Mouse (Mus musculus) neural tube, embryonic 15.5 days (tissue): ENCODE results near the gene Usp33. TPM values are rescaled to one million over a fixed set of nuclear protein-coding genes. Genes with fewer than 3 reads are reported as not detected.
A peak's percentile ranks its signal among the peaks of the same experiment; 100 is the strongest.

Source experiments
- ATAC-seq: fragments of 200-750 bp; cut with Nextera tagmentation; 2 replicates; pipeline ENCODE4 v1.8.0; 2017; ENCODE audit warnings: mild to moderate bottlenecking, moderate TSS enrichment, moderate library complexity; ENCODE audit not compliant: low FRiP score
- H3K27ac ChIP-seq: fragments of 300-500 bp; sonication (generic); replicated peaks from 2 replicates; pipeline ENCODE4 v1.5.1; 2015; ENCODE audit warnings: mild to moderate bottlenecking, inconsistent platforms
- H3K27me3 ChIP-seq: fragments of 300-500 bp; sonication (generic); replicated peaks from 2 replicates; pipeline ENCODE4 v1.6.1; 2015; ENCODE audit warnings: inconsistent platforms
- H3K36me3 ChIP-seq: fragments of 300-500 bp; sonication (generic); 2 replicates; pipeline ENCODE4 v1.6.1; 2015; ENCODE audit warnings: inconsistent platforms
- H3K4me1 ChIP-seq: fragments of 300-500 bp; sonication (generic); 2 replicates; pipeline ENCODE4 v1.6.1; 2015; ENCODE audit warnings: inconsistent platforms
- H3K4me2 ChIP-seq: fragments of 300-500 bp; sonication (generic); 2 replicates; pipeline ENCODE4 v1.6.1; 2015; ENCODE audit warnings: inconsistent platforms, mild to moderate bottlenecking, moderate library complexity
- H3K4me3 ChIP-seq: fragments of 300-500 bp; sonication (generic); replicated peaks from 2 replicates; pipeline ENCODE4 v1.5.1; 2015; ENCODE audit warnings: mild to moderate bottlenecking, inconsistent platforms
- H3K9ac ChIP-seq: fragments of 300-500 bp; sonication (generic); replicated peaks from 2 replicates; pipeline ENCODE4 v1.6.1; 2015; ENCODE audit warnings: mild to moderate bottlenecking, inconsistent platforms
- H3K9me3 ChIP-seq: fragments of 300-500 bp; sonication (generic); replicated peaks from 2 replicates; pipeline ENCODE4 v1.6.1; 2016; ENCODE audit warnings: inconsistent platforms
- WGBS: fragments of 180-500 bp; shearing (Covaris S2); methylation state at CpG from one replicate; pipeline ENCODE4 v1.1.7; 2015; ENCODE audit warnings: mixed read lengths; 5-methylcytosine and 5-hydroxymethylcytosine counted together
- polyA plus RNA-seq: library from polyadenylated mRNA; unstranded; fragments of >200 nt; fragmentation: Nextera tagmentation; extraction: Ambion mirVana; gene quantifications from 2 replicates; pipeline ENCODE4 v1.2.1, GENCODE M21; 2015

The Usp33 gene
- polyA plus RNA-seq, 1 experiment from 2014 or later: 88.5 TPM

DNA sequence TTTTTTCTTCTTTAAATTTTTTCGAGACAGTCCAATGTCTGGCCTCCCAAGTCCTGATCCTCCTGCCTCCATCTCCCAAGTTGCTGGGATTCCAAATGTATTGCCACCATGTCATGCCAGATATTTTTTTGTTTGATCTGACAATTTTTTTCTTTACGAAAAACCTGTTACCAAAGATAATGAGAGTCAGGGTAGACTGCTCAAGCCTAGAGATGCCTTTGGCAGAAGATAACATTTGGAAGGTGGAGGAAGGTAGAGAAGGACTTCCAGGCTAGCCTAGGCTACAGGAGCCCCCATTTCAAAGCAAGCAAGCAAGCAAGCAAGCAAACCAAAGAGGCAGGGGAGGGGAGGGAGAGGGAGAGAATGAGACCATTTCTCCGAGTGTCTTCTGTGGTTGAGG is 949 bp downstream of the Usp33 start:
- H3K4me1 ChIP-seq: peaks cover 36% of the 10 kb centered on the region
- H3K4me3 ChIP-seq: peak overlapping the region; percentile 69
- peak overlapping the region; percentile 83 for H3K9ac ChIP-seq
- peak overlapping the region; percentile 70 for H3K4me2 ChIP-seq
- peak overlapping the region; percentile 89 for H3K27ac ChIP-seq
- ATAC-seq: no peak
- WGBS: 48% methylated on average over 3 of the region's 3 CpGs
- no peaks in the 10 kb centered on the region for H3K36me3 ChIP-seq
- H3K27me3 ChIP-seq: no peaks in the 10 kb centered on the region
- no peaks in the 10 kb centered on the region for H3K9me3 ChIP-seq

DNA sequence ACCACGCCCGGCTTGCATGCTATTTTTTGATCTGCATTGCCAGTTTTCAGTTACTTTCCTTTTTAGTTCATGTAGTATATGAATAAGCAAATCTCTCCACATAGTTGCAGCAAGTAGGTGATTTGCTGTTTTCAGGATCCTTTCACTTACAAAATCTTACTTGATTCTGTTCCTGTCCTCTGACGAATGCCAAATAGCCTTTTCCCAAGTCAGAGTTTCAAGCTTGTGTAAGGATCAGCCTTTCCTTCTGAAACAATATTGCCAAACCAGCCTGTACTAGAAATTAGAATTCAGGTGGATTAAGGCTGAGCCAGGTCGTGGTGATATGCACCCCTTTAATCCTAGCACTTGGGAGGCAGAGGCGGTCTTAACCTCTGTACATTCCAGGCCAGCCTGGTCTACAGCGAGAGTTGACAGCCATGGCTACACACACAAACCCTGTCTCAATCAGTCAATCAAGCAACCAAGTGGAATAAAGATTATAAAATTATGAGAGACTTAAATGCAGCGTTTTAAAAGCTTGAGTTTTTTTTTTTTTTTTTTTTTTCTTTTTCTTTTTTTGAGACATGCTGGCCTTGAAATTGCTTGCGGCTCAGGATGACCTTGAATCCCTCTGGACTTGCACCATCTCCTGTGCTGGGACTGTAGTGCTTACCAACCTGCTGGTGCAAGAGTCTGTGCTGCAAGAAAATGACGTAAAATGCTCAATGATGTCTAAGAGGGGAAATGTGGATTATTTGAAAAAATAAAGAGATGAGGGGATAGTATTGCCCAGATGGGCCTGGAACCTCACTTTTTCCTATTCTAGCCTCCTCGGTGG is 1.9 kb downstream of the Usp33 start:
- no peak overlapping the region for H3K9ac ChIP-seq
- no peak overlapping the region for H3K4me3 ChIP-seq
- H3K36me3 ChIP-seq: no peaks in the 10 kb centered on the region
- H3K27me3 ChIP-seq: no peaks in the 10 kb centered on the region
- H3K4me1 ChIP-seq: peaks cover 42% of the 10 kb centered on the region
- H3K4me2 ChIP-seq: peak overlapping the region; percentile 70
- 91% methylated on average over 10 of the region's 10 CpGs for WGBS
- no peak overlapping the region for H3K27ac ChIP-seq
- ATAC-seq: no peak
- H3K9me3 ChIP-seq: no peaks in the 10 kb centered on the region

DNA sequence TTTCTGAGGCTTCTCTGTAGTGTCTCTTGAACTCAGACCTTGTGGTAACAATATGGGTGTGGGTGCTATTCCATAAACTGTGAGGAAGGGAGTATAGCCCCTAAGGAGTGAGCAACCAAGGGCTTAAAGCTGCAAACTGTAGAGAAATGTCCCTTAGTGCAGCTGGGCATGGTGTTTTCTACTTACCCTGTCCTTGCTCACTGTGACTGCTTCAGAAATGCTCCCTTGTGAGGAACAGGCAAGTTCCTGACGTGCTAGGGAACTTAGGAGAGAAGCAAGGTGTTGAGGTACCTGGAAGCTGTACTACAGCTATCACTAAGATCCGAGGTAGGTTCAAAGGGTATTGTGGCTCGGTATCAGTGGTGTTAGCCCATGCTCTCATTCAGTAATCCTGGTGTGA is 4.2 kb downstream of the Usp33 start:
- no peak overlapping the region for H3K4me3 ChIP-seq
- no peak for ATAC-seq
- H3K9me3 ChIP-seq: no peaks in the 10 kb centered on the region
- 83% methylated on average over 3 of the region's 3 CpGs for WGBS
- no peaks in the 10 kb centered on the region for H3K27me3 ChIP-seq
- H3K4me2 ChIP-seq: no peak overlapping the region
- no peaks in the 10 kb centered on the region for H3K36me3 ChIP-seq
- no peak overlapping the region for H3K27ac ChIP-seq
- no peak overlapping the region for H3K9ac ChIP-seq
- peaks cover 51% of the 10 kb centered on the region for H3K4me1 ChIP-seq

DNA sequence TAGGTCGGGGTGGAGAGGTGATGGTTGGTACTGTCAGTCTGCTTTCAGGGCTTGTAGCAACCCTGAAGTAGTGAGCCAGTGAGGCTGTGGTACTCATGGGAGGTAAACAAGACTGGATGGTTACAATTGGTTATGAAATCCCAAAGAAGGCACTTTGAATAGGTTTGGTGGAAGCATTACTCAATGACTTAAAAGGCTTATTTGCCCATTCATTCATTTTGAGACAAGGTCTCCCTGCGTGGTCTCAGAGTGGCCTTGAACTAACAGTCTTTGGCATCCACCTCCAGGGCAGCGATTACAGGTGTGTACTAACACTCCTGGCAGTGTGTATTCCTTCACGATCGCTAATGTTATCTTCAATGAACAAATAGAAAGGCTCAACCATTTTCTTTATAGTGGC is 4.7 kb downstream of the Usp33 start:
- H3K9me3 ChIP-seq: no peaks in the 10 kb centered on the region
- 83% methylated on average over 5 of the region's 5 CpGs for WGBS
- no peaks in the 10 kb centered on the region for H3K27me3 ChIP-seq
- H3K4me3 ChIP-seq: no peak overlapping the region
- H3K4me2 ChIP-seq: no peak overlapping the region
- H3K27ac ChIP-seq: no peak overlapping the region
- H3K36me3 ChIP-seq: no peaks in the 10 kb centered on the region
- H3K9ac ChIP-seq: no peak overlapping the region
- H3K4me1 ChIP-seq: peaks cover 50% of the 10 kb centered on the region
- no peak for ATAC-seq

DNA sequence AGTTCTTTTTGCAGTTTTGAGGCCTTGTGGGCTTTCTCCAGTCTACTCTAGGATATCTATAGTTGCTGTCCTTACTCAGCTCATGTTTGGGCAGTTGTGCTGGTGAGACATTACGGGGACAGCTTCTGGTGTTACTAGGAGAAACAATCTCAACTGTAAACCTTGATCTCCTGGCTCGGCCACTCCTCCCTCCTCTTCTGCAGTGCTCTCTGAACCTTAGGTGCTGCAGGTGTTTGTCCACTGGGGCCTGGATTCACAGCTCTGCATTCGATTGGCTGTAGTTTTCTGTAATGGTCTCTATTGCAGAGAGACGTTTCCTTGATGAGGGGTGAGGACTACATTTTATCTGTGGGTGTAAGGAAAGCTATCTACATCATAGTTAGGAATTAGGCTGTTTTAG is 6.0 kb downstream of the Usp33 start:
- Histone ChIP-seq H3K4me2 (no peak overlapping the region), H3K9me3 (no peaks in the 10 kb centered on the region), H3K27ac (no peak overlapping the region), H3K36me3 (no peaks in the 10 kb centered on the region), H3K27me3 (no peaks in the 10 kb centered on the region), H3K4me1 (peaks cover 49% of the 10 kb centered on the region), H3K9ac (no peak overlapping the region), H3K4me3 (no peak overlapping the region)
- ATAC-seq: no peak
- 87% methylated on average over 4 of the region's 4 CpGs for WGBS

DNA sequence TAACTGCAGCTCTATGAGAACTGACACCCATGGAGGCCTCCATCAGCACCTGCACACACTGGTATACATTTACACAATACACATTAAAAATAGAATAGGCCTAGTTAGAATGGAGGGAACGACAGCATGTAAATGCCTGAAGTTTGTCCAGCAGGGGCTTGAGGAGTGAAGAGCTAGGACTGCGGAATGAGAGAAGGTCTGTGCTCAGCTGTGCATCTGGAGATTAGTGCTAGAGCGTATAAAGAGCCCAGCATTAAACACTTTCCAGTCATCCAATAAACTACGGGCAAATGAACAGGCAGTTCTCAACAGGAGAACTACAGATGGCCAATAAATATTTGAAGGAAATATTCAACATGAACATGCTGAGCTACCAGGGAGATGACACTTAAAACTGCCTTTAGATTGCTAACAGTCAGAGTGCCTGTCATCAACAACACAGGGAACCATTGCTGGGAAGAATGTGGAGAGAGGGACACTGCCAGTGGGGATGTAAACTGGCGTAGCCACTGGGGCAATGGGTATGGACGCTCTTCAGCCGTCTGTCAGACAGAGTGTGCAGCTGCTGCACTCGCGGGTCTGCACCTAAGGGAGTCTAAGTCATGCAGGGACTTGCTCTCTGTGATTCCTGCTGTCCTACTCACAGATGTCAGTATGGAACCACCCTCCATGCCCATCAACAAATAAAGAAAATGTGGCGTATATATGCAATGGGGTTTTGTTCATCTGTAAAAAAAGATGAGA is 7.3 kb downstream of the Usp33 start:
- peaks cover 38% of the 10 kb centered on the region for H3K4me1 ChIP-seq
- H3K27me3 ChIP-seq: no peaks in the 10 kb centered on the region
- peak; percentile 14 for ATAC-seq

DNA sequence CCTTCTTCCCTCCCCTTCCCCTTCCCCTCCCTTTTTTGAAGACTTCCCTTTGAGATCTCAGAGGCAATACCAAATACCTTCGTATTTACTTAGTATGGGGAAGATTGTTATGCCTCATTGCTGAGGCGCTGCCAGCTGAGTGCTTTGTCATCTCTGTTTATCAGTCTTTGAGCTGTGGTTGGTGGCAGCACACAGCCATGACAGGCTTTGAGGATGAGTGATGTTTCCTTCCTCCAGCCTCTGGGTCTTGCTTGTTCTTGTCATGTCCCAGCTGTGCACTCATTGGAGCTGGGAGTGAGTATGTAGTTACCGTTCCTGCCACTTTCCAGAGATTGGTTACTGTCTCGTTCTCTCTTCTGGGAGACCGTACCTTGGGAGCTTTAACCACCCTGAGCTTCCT is 9.1 kb downstream of the Usp33 start:
- Histone ChIP-seq H3K4me3 (no peak overlapping the region), H3K27ac (no peak overlapping the region; the same call in 1 of the 2 replicates), H3K9ac (no peak overlapping the region), H3K4me1 (peaks cover 30% of the 10 kb centered on the region), H3K36me3 (peaks cover 16% of the 10 kb centered on the region), H3K4me2 (no peak overlapping the region), H3K27me3 (no peaks in the 10 kb centered on the region), H3K9me3 (no peaks in the 10 kb centered on the region)
- no peak for ATAC-seq
- WGBS: 56% methylated on average over 5 of the region's 5 CpGs

More for the DNA sequence above, 7.3 kb downstream of the Usp33 start:
- Histone ChIP-seq H3K27ac (peak overlapping the region; percentile 37; the same call in 1 of the 2 replicates), H3K4me3 (no peak overlapping the region), H3K9me3 (no peaks in the 10 kb centered on the region), H3K4me2 (no peak overlapping the region), H3K9ac (no peak overlapping the region), H3K36me3 (0 out of 2 replicates have a peak, but pooled peaks cover 1% of the 10 kb centered on the region)
- 47% methylated on average over 10 of the region's 10 CpGs for WGBS

DNA sequence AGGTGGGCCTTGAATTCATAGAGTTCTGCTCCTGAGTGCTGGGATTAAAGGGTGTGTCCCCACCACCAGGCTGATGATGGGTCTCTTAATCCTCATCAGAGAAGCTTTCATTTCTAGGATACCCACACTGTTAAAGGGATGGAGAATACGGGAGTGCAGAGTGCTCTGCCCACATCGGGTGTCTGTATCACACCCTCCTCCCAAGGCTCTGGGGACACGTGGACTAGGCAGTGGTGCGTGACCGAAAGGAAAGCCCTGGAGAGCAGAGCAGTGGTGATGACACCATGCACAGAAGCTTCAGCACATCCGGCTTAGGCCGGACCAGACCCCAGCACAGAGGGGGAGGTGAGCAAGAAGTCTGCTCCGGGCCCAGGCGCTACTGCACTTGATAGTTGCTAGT is 10.5 kb downstream of the Usp33 start:
- no peak for ATAC-seq
- H3K9me3 ChIP-seq: no peaks in the 10 kb centered on the region
- H3K27me3 ChIP-seq: no peaks in the 10 kb centered on the region
- H3K4me1 ChIP-seq: peaks cover 20% of the 10 kb centered on the region
- H3K36me3 ChIP-seq: peaks cover 26% of the 10 kb centered on the region
- no peak overlapping the region for H3K9ac ChIP-seq
- H3K4me3 ChIP-seq: no peak overlapping the region
- WGBS: 85% methylated on average over 9 of the region's 9 CpGs
- no peak overlapping the region for H3K4me2 ChIP-seq
- H3K27ac ChIP-seq: no peak overlapping the region

DNA sequence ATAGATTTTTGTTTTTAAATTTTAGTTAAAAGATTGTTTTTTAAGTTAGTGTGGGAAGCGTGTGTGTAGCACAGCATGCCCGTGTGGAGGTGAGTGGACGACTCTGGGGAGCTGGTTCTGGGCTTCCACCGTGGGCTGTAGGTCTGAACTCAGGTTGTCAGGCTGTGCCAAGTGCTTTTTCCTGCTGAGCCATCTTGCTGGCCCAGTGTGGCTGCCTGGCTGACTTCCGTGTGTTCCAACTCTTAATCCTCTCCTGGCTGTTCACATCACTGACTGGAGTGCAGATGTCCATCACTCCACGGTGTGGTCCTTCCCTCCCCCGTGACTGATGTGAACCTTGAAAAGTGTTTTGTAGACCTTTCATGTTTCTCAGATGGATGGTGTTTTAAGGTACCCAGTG is 12.9 kb downstream of the Usp33 start:
- H3K4me1 ChIP-seq: peaks cover 8% of the 10 kb centered on the region; the same call in 1 of the 2 replicates
- no peaks in the 10 kb centered on the region for H3K27me3 ChIP-seq
- WGBS: 92% methylated on average over 7 of the region's 7 CpGs
- no peak overlapping the region for H3K4me2 ChIP-seq
- ATAC-seq: no peak
- H3K27ac ChIP-seq: no peak overlapping the region
- H3K9ac ChIP-seq: no peak overlapping the region
- H3K9me3 ChIP-seq: no peaks in the 10 kb centered on the region
- peaks cover 50% of the 10 kb centered on the region for H3K36me3 ChIP-seq
- no peak overlapping the region for H3K4me3 ChIP-seq

DNA sequence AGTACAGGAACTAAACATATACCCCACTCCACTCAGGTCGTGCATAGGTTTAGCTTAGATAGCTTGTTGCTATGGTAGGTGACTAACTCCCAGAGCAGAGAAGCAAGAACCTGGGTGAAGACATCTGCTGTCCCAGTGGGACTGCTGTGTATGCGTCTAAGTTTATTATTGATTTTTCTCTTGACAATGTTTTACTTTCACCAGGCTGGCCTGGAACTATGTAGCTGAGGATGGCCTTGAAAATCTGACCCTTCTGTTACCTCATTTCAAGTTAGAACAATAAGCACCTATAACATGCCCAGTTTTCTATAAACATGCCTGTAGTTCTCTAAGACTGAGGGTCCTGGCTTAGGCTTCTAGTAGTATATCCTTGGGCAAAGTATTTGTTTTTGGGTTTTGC is 17.9 kb downstream of the Usp33 start:
- Histone ChIP-seq H3K27ac (no peak overlapping the region), H3K9me3 (no peaks in the 10 kb centered on the region), H3K27me3 (no peaks in the 10 kb centered on the region), H3K4me2 (no peak overlapping the region), H3K36me3 (peaks cover 88% of the 10 kb centered on the region), H3K4me3 (no peak overlapping the region), H3K4me1 (0 out of 2 replicates have a peak, but pooled peaks cover 1% of the 10 kb centered on the region), H3K9ac (no peak overlapping the region)
- ATAC-seq: no peak
- WGBS: 97% methylated on average over 2 of the region's 2 CpGs

DNA sequence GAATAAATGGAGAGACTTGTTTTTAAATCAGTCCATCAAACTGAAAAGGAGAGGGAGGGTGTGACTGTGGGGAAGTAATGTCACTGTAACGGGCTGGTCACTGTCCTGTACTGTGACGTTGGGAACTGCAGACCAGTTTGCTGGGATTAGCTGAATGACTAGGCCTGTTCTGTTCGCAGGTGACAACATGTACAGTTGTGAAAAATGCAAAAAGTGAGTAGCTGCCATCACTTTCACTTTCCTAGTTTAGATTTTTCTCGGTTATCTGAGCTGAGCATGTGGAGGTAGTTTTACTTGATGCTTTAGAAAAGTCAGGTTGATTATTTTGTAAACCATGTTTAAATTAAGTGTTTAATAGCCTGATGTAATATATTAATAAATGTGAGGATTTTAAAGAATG is 29.8 kb downstream of the Usp33 start:
- H3K36me3 ChIP-seq: peaks cover 83% of the 10 kb centered on the region
- no peak overlapping the region for H3K9ac ChIP-seq
- H3K4me2 ChIP-seq: no peak overlapping the region
- no peaks in the 10 kb centered on the region for H3K4me1 ChIP-seq
- H3K9me3 ChIP-seq: no peaks in the 10 kb centered on the region
- H3K27ac ChIP-seq: no peak overlapping the region
- no peaks in the 10 kb centered on the region for H3K27me3 ChIP-seq
- 89% methylated on average over 4 of the region's 4 CpGs for WGBS
- H3K4me3 ChIP-seq: no peak overlapping the region
- ATAC-seq: no peak

DNA sequence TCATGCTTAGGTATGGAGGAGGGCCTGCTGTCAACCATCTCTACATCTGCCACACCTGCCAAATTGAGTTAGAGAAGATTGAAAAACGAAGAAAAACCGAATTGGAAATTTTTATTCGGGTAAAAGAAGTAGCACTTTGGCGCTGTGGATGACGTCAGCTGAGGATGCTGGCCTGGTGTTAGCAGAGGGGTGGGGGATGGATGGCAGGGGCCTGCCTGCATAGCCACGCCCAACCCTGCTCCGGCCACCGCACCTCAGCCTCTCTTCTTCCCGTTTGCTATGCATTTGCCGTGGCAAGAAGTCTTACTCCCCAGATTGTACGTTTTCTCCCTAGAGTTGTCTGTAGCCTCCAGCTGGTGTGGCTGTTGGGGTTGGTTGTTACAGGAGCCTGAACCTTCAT is 37.8 kb downstream of the Usp33 start:
- no peak overlapping the region for H3K4me2 ChIP-seq
- H3K27ac ChIP-seq: no peak overlapping the region
- ATAC-seq: no peak
- H3K4me1 ChIP-seq: no peaks in the 10 kb centered on the region
- H3K9me3 ChIP-seq: no peaks in the 10 kb centered on the region
- H3K4me3 ChIP-seq: no peak overlapping the region
- peaks cover 62% of the 10 kb centered on the region for H3K36me3 ChIP-seq
- no peak overlapping the region for H3K9ac ChIP-seq
- WGBS: 75% methylated on average over 11 of the region's 11 CpGs
- no peaks in the 10 kb centered on the region for H3K27me3 ChIP-seq
